Mouse (Mus musculus): ENCODE measurements around the gene Ulk1. TPM values are rescaled to one million over a fixed set of nuclear protein-coding genes. Genes with fewer than 3 reads are reported as not detected.
"Not testable (repeated sequence)": the region's sequence is repeated elsewhere in the genome, so short reads cannot be mapped to it uniquely, and the experiment has no call there.

The Ulk1 gene
- polyA plus RNA-seq, 1 experiment from 2014 or later: 8.1 TPM

DNA sequence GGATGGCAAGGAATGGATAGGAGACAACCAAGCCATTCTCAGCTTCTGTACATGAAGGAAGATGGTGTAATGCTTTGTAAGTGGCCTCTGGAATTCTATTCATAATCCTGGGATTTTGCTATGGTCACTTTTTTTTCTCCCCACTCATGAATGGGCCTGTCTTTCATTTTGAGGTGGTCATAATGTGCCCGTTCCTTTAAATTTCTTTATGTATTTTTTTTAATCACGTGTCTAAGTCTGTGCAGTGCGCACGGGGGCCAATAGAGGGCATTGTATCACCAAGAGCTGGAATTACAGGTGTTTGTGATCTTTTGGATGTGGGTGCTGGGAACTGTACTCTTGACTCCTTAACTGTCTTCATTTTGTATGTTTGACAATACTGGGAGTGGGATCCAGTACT lies 30.6 kb upstream of the Ulk1 start:
- Histone ChIP-seq H3K4me1 (ENCODE audit: insufficient read depth) (peaks cover 9% of the 10 kb centered on the region), H3K4me3 (ENCODE audit: low read depth, low read length) (peak overlapping the region; percentile 91), H3K36me3 (replicated peaks; ENCODE audit: insufficient read depth, low read length) (peaks cover 15% of the 10 kb centered on the region), H3K9ac (replicated peaks) (peak overlapping the region; percentile 83), H3K27ac (ENCODE audit: low read depth) (peak overlapping the region; percentile 88), H3K27me3 (ENCODE audit: insufficient read depth, low read length) (no peaks in the 10 kb centered on the region), H3K9me3 (ENCODE audit: low read length) (no peaks in the 10 kb centered on the region), H3K4me2 (ENCODE audit: low read depth, low read length) (peak overlapping the region; percentile 93)
- DNase-seq (peak; percentile 74), ATAC-seq (no peak)
- no peak for TF ChIP-seq EP300 (IDR thresholded peaks at IDR 0.05; ENCODE audit: low read depth)
- TF ChIP-seq CTCF (IDR thresholded peaks at IDR 0.05; ENCODE audit: low read depth): peak; percentile 76
- 7% methylated on average over 4 of the region's 4 CpGs for WGBS (ENCODE audit: insufficient replicate concordance)

DNA sequence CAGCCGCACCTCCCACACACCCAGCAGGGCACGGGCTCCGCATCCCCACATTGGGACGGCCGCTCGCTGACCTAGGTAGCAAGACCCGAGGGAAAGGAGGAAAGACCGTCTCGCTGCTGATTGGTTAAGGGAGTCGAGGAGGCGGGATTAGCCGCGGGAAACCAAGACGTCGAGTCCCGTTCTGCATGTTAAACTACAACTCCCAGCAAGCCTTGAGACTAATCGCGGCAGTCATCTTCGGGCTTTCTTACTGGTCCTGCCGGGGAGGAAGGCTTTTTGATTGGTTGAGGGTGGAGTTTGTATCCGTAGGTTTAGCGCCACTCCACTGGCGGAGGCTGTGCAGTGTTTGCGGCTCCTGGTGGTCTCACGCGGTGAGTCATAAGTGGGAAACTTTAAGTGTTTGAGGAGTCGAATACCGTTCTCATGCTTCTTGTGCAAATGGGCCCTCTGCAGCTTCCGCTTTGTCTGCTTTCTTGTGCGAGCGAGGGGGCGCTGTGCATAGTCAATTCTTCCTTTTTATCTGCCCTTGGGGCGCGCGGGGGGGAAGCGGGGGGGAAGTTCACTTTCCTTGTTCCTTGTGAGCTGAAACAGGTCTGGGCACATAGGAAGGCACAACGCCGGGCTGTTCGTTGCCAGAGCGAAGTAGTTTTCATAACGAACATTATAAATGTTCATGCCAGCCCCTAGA lies 29.9 kb upstream of the Ulk1 start, which contains the start of the genes Hscb and Chek2:
Hscb (minus strand) TSS at position 100 of the 688 bp plus-strand sequence.
Chek2 (plus strand) TSS at position 302 of the 688 bp plus-strand sequence.
- H3K4me3 ChIP-seq (ENCODE audit: low read depth, low read length): peak within 1 kb of the TSS; percentile 91
- TF ChIP-seq EP300 (IDR thresholded peaks at IDR 0.05; ENCODE audit: low read depth) (0 out of 2 replicates have a peak, but pooled peaks have one; percentile 23), CTCF (IDR thresholded peaks at IDR 0.05; ENCODE audit: low read depth) (peak; percentile 65)
- peak within 1 kb of the TSS; percentile 88 for H3K27ac ChIP-seq (ENCODE audit: low read depth)
- peaks cover 9% of the 10 kb centered on the region for H3K4me1 ChIP-seq (ENCODE audit: insufficient read depth)
- H3K9ac ChIP-seq (replicated peaks): peak within 1 kb of the TSS; percentile 83
- no peaks in the 10 kb centered on the region for H3K27me3 ChIP-seq (ENCODE audit: insufficient read depth, low read length)
- peak within 1 kb of the TSS; percentile 93 for H3K4me2 ChIP-seq (ENCODE audit: low read depth, low read length)
- ATAC-seq (peak; percentile 89), DNase-seq (peak; percentile 96)
- H3K9me3 ChIP-seq (ENCODE audit: low read length): no peaks in the 10 kb centered on the region
- 1% methylated on average over 41 of the region's 41 CpGs for WGBS (ENCODE audit: insufficient replicate concordance)
- H3K36me3 ChIP-seq (replicated peaks; ENCODE audit: insufficient read depth, low read length): peaks cover 15% of the 10 kb centered on the region

GRCm38 (mm10) chr5:110839038-110839677 lies 29.3 kb upstream of the Ulk1 start:
- no peaks in the 10 kb centered on the region for H3K9me3 ChIP-seq (ENCODE audit: low read length)
- peak; percentile 31 for DNase-seq
- H3K4me1 ChIP-seq (ENCODE audit: insufficient read depth): peaks cover 14% of the 10 kb centered on the region
- peaks cover 19% of the 10 kb centered on the region for H3K36me3 ChIP-seq (replicated peaks; ENCODE audit: insufficient read depth, low read length)
- H3K4me3 ChIP-seq (ENCODE audit: low read depth, low read length): peak overlapping the region; percentile 91
- H3K4me2 ChIP-seq (ENCODE audit: low read depth, low read length): peak overlapping the region; percentile 93
- TF ChIP-seq EP300 (IDR thresholded peaks at IDR 0.05; ENCODE audit: low read depth) (peak; percentile 55; the same call in 1 of the 2 replicates), CTCF (IDR thresholded peaks at IDR 0.05; ENCODE audit: low read depth) (no peak)
- ATAC-seq: peak; percentile 43
- WGBS (ENCODE audit: insufficient replicate concordance): 4% methylated on average over 28 of the region's 28 CpGs
- H3K27ac ChIP-seq (ENCODE audit: low read depth): peak overlapping the region; percentile 83
- H3K27me3 ChIP-seq (ENCODE audit: insufficient read depth, low read length): no peaks in the 10 kb centered on the region
- H3K9ac ChIP-seq (replicated peaks): peak overlapping the region; percentile 81

- not testable (repeated sequence) for H3K9me3 ChIP-seq (ENCODE audit: low read length); DNase-seq; ATAC-seq; H3K27me3 ChIP-seq (ENCODE audit: insufficient read depth, low read length)
- 59% methylated on average over 5 of the region's 5 CpGs for WGBS (ENCODE audit: insufficient replicate concordance)
- Histone ChIP-seq H3K36me3 (replicated peaks; ENCODE audit: insufficient read depth, low read length) (peaks cover 23% of the 10 kb centered on the region), H3K4me3 (ENCODE audit: low read depth, low read length) (peak overlapping the region; percentile 91), H3K27ac (ENCODE audit: low read depth) (peak overlapping the region; percentile 83), H3K9ac (replicated peaks) (peak overlapping the region; percentile 81), H3K4me1 (ENCODE audit: insufficient read depth) (peaks cover 18% of the 10 kb centered on the region), H3K4me2 (ENCODE audit: low read depth, low read length) (peak overlapping the region; percentile 93)
Observed at GRCm38 (mm10) chr5:110838016-110838415, 28.1 kb upstream of the Ulk1 start.

GRCm38 (mm10) chr5:110835959-110836358 lies 26.1 kb upstream of the Ulk1 start:
- H3K4me1 ChIP-seq (ENCODE audit: insufficient read depth): peaks cover 13% of the 10 kb centered on the region
- H3K27me3 ChIP-seq (ENCODE audit: insufficient read depth, low read length): no peaks in the 10 kb centered on the region

GRCm38 (mm10) chr5:110831036-110831720 lies 21.3 kb upstream of the Ulk1 start:
- no peak overlapping the region for H3K9ac ChIP-seq (replicated peaks)
- H3K4me1 ChIP-seq (ENCODE audit: insufficient read depth): peaks cover 9% of the 10 kb centered on the region; the same call in 1 of the 2 replicates
- H3K4me3 ChIP-seq (ENCODE audit: low read depth, low read length): no peak overlapping the region
- no peak for TF ChIP-seq EP300 (IDR thresholded peaks at IDR 0.05; ENCODE audit: low read depth)
- TF ChIP-seq CTCF (IDR thresholded peaks at IDR 0.05; ENCODE audit: low read depth): no peak
- DNase-seq: no peak
- peaks cover 30% of the 10 kb centered on the region for H3K36me3 ChIP-seq (replicated peaks; ENCODE audit: insufficient read depth, low read length)
- H3K4me2 ChIP-seq (ENCODE audit: low read depth, low read length): no peak overlapping the region
- ATAC-seq: no peak
- no peaks in the 10 kb centered on the region for H3K27me3 ChIP-seq (ENCODE audit: insufficient read depth, low read length)
- WGBS (ENCODE audit: insufficient replicate concordance): 94% methylated on average over 5 of the region's 5 CpGs
- H3K9me3 ChIP-seq (ENCODE audit: low read length): no peaks in the 10 kb centered on the region
- no peak overlapping the region for H3K27ac ChIP-seq (ENCODE audit: low read depth)

More at GRCm38 (mm10) chr5:110835959-110836358, 26.1 kb upstream of the Ulk1 start:
- peak; percentile 81 for DNase-seq
- H3K4me2 ChIP-seq (ENCODE audit: low read depth, low read length): peak overlapping the region; percentile 61
- ATAC-seq: peak; percentile 69
- H3K9ac ChIP-seq (replicated peaks): peak overlapping the region; percentile 55
- WGBS (ENCODE audit: insufficient replicate concordance): 17% methylated on average over 3 of the region's 3 CpGs
- TF ChIP-seq EP300 (IDR thresholded peaks at IDR 0.05; ENCODE audit: low read depth): peak; percentile 97
- TF ChIP-seq CTCF (IDR thresholded peaks at IDR 0.05; ENCODE audit: low read depth): peak; percentile 86
- peak overlapping the region; percentile 30 for H3K4me3 ChIP-seq (ENCODE audit: low read depth, low read length)
- H3K36me3 ChIP-seq (replicated peaks; ENCODE audit: insufficient read depth, low read length): peaks cover 15% of the 10 kb centered on the region
- H3K9me3 ChIP-seq (ENCODE audit: low read length): no peaks in the 10 kb centered on the region
- peak overlapping the region; percentile 83 for H3K27ac ChIP-seq (ENCODE audit: low read depth)
